Mouse (Mus musculus) embryonic facial prominence, embryonic 10.5 days (tissue): ENCODE measurements around the gene Kcna10. TPM values are rescaled to one million over a fixed set of nuclear protein-coding genes. Genes with fewer than 3 reads are reported as not detected.
A peak's percentile ranks its signal among the peaks of the same experiment; 100 is the strongest.

Experiments
- DNase-seq: peaks from one replicate; pipeline ENCODE4 v3.0.0-alpha.2; 2017; ENCODE audit warnings: low spot score
- H3K27ac ChIP-seq: fragments of 300-500 bp; sonication (generic); replicated peaks from 2 replicates; pipeline ENCODE4 v1.5.1; 2016; ENCODE audit warnings: mild to moderate bottlenecking
- H3K27me3 ChIP-seq: fragments of 300-500 bp; sonication (generic); replicated peaks from 2 replicates; pipeline ENCODE4 v1.6.1; 2016; ENCODE audit warnings: low read depth, mild to moderate bottlenecking; ENCODE audit not compliant: poor library complexity, severe bottlenecking
- H3K36me3 ChIP-seq: fragments of 300-500 bp; sonication (generic); replicated peaks from 2 replicates; pipeline ENCODE4 v1.6.1; 2016; ENCODE audit warnings: mild to moderate bottlenecking, moderate library complexity
- H3K4me1 ChIP-seq: fragments of 300-500 bp; sonication (generic); 2 replicates; pipeline ENCODE4 v1.6.1; 2016
- H3K4me3 ChIP-seq: fragments of 300-500 bp; sonication (generic); 2 replicates; pipeline ENCODE4 v1.5.1; 2016; ENCODE audit warnings: mild to moderate bottlenecking, moderate library complexity
- H3K9me3 ChIP-seq: fragments of 300-500 bp; sonication (generic); 2 replicates; pipeline ENCODE4 v1.6.1; 2016; ENCODE audit warnings: mild to moderate bottlenecking
- WGBS: fragments of 180-500 bp; shearing (Covaris S2); methylation state at CpG from one replicate; pipeline ENCODE4 v1.1.7; 2016; 5-methylcytosine and 5-hydroxymethylcytosine counted together
- polyA plus RNA-seq: library from polyadenylated mRNA; unstranded; fragments of >200 nt; fragmentation: Nextera tagmentation; extraction: Ambion mirVana; gene quantifications from 2 replicates; pipeline ENCODE4 v1.2.1, GENCODE M21; 2016

The Kcna10 gene
- polyA plus RNA-seq, 1 experiment from 2014 or later = not detected

DNA sequence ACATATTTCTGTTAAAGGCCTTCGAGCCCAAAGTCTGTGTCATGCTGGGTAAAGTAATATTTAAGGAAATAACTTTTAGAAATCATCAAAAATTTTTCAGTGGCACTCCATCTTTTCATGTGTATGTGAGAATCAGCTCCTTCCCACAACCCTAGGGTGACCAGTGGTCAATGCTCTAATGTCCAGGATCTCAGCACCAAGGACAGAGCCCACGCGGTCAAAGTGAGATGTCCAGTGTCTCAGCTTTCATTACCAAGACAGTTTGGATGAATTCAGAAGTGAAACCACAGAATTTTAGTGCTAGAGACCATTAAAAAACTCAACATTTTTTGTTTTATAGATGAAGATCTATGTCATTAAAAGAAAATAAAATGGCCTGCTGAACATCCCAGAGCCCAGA is 10.9 kb upstream of the Kcna10 start:
- no peak for DNase-seq
- H3K27ac ChIP-seq = no peak overlapping the region
- WGBS = 81% methylated on average over 3 of the region's 3 CpGs
- no peaks in the 10 kb centered on the region for H3K4me1 ChIP-seq
- H3K36me3 ChIP-seq = no peaks in the 10 kb centered on the region
- no peak overlapping the region for H3K4me3 ChIP-seq
- no peaks in the 10 kb centered on the region for H3K27me3 ChIP-seq
- no peaks in the 10 kb centered on the region for H3K9me3 ChIP-seq

DNA sequence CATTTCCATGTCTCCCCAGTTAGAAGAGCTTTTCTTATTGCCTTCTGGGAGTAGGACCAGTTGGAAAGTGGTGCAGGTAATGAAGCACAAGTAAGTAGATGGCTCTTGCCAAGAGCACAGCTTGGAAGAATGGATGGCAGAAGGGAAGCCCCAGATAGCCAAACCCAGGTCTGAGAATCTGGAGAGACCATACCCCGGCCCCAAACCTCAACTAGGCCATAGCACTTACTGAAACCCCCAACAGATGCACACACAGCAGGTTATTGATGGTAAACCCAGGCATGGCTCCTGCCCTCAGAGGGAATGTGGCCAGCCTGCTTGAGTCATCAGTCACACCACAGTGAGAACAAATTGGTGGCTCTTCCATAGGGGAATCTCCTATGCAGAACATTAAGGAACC is 10.3 kb upstream of the Kcna10 start:
- Histone ChIP-seq H3K4me3 (no peak overlapping the region), H3K36me3 (no peaks in the 10 kb centered on the region), H3K9me3 (no peaks in the 10 kb centered on the region), H3K27ac (no peak overlapping the region), H3K4me1 (no peaks in the 10 kb centered on the region), H3K27me3 (no peaks in the 10 kb centered on the region)
- no peak for DNase-seq
- WGBS = 76% methylated on average over 1 of the region's 1 CpGs

DNA sequence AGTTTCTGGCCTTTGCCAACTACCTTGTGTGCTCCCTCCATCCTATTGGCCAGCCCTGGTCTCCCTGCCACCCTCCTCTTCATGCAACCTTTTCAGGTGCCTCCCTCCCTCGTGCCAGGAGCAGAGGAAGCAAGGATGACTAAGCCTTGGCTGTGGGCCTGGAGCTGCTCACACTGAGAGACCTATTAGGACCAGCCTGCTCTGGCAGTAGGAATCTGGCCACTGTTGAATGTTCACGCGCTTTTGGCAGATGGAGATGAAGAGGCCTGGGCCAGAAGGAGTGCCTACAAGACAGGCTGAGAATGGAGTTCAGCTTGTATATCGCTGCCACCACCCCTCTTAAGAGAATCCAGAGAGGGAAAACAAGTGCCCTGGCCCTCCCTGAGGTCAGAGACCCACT is 7.4 kb upstream of the Kcna10 start:
- Histone ChIP-seq H3K4me3 (no peak overlapping the region), H3K9me3 (no peaks in the 10 kb centered on the region), H3K4me1 (no peaks in the 10 kb centered on the region), H3K27me3 (no peaks in the 10 kb centered on the region), H3K36me3 (no peaks in the 10 kb centered on the region), H3K27ac (no peak overlapping the region)
- no peak for DNase-seq
- 82% methylated on average over 4 of the region's 4 CpGs for WGBS

DNA sequence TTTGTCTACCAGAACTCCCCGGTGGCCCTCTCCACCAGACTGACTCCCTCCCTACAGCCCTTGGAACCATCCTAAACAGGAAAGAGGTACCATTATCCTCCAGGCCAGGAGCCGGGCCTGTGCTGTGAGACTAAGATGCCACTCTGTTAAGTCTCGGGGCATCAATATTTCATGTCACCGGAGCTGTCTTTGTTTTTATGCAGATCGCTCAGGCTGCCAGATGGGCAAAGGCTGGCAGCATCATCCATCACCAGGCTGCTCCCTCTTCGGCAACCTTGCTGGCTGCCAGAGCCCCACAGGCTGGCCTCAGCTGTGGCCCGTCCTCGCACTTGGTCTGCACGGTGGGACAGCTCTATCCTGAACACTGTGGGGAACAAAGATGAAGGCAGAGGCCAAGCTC is 6.4 kb upstream of the Kcna10 start:
- H3K27me3 ChIP-seq = no peaks in the 10 kb centered on the region
- WGBS = 81% methylated on average over 9 of the region's 9 CpGs
- no peak for DNase-seq

DNA sequence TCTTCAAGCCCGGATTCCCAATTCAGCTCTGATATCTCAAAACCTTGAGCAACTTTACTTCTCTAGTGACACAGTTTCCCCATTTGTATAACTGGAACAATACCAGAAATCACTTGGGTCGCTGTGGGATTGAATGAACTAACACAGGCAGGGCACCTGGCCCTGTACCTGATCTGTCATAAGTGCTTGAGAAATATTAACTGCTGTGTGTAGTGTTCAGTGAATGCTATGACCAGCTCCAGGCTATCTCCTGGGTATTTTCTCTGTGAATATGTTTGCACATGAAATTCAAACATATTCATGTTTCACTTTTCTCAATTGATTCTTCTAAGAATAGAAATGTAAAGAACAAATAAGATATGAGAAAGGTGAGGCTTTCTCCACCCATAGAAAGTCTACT is 2.0 kb upstream of the Kcna10 start:
- Histone ChIP-seq H3K36me3 (no peaks in the 10 kb centered on the region), H3K9me3 (no peaks in the 10 kb centered on the region), H3K27me3 (no peaks in the 10 kb centered on the region), H3K27ac (no peak overlapping the region), H3K4me1 (no peaks in the 10 kb centered on the region), H3K4me3 (no peak overlapping the region)
- 73% methylated on average over 2 of the region's 2 CpGs for WGBS
- DNase-seq = no peak

More for the DNA sequence above, 6.4 kb upstream of the Kcna10 start:
- Histone ChIP-seq H3K4me1 (no peaks in the 10 kb centered on the region), H3K9me3 (no peaks in the 10 kb centered on the region), H3K4me3 (no peak overlapping the region), H3K27ac (no peak overlapping the region), H3K36me3 (no peaks in the 10 kb centered on the region)

DNA sequence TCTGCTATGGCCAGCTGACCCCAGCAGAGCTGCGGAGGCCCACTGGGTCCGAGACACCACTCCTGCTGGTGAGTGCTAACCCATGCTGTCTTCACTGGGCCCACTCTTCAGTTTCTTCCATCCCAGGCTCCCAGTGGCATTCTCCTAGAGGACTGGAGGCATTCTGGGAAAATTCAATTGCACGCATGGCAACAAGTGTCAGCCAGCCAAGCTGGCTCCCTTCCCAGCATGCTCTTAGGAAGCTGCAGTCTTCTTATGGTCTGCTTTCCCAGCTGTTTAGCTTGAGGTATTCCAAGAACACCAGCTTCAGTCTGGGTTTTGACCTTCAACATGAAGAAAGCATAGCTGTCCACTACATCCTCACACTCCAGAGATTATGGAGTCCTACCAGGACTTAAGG is 322 bp downstream of the Kcna10 start:
- H3K4me3 ChIP-seq = no peak overlapping the region

DNA sequence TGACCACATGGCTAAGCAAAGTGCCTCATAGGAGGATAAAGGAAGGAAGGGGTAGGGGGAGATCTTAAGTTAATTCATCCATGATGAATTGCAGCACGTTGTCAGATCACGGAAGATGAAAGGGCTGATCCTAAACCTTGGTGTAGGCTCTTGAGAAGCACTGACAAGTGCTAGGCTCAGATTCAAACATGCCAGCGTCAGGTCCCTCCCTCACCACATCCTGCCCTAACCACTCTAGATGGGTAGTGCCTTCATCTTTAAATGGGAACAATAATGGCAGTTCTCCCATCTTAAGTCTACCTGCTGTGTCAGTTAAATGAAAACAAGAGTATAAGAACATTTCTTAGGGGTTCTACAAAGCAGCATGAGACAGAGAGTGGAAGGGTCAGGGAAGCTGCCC is 2.7 kb downstream of the Kcna10 start:
- no peaks in the 10 kb centered on the region for H3K4me1 ChIP-seq
- no peaks in the 10 kb centered on the region for H3K36me3 ChIP-seq
- H3K9me3 ChIP-seq = no peaks in the 10 kb centered on the region
- no peak overlapping the region for H3K27ac ChIP-seq
- 81% methylated on average over 3 of the region's 3 CpGs for WGBS
- no peak overlapping the region for H3K4me3 ChIP-seq
- no peak for DNase-seq
- H3K27me3 ChIP-seq = no peaks in the 10 kb centered on the region

More for the DNA sequence above, 322 bp downstream of the Kcna10 start:
- DNase-seq = no peak
- Histone ChIP-seq H3K27me3 (no peaks in the 10 kb centered on the region), H3K36me3 (no peaks in the 10 kb centered on the region), H3K9me3 (no peaks in the 10 kb centered on the region), H3K27ac (no peak overlapping the region), H3K4me1 (no peaks in the 10 kb centered on the region)
- 87% methylated on average over 3 of the region's 3 CpGs for WGBS

DNA sequence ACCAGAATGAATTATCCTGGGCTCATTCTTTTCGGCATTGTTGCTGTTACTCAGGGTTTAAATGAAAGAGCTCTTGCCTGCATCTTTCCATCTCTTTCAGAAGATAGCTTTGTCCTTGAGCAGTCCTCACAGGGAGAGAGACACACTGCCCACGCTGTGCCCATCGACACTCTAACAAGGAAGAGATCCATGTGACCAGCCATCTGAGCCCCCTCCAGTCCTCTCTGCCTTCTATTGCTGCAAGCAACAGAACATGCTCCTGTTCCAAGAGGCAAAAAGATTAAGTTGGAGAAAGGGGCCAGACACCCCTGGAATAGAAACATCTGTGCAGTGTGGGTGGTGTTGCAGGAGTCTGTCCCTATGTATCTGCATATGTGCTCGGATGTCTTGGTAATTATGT is 4.2 kb downstream of the Kcna10 start:
- H3K4me3 ChIP-seq = no peak overlapping the region

DNA sequence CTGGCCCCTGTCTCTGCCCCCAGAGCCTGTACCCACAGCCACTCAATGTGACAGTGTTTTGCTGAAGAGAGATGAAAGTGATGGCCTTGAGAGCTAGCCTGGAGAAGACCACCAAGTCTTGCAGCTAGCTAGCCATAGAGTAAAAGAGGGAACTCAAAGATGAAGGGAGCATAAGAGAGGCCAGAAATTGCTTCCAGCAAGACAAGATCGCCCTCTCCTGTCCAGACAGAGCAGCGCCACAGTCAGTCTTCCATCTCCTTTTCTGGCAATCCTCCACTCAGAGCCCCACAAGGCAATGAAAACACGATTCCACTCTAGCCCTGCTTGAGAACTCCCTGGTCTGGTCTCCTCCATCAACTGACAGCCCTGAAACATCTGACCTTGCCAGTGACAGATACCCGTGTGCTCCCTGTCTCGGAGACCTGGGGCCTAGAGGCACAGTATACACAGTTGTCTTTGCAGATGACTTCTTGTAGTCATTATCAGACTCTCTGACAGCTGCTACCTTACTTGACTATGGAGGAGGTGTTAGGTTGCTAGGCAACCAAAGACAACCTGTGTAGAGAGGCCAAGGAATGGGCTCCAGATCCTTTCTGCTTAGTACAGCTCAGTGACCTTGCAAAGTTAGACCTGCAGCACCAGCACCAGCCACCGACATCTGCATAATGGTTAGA is 5.5 kb downstream of the Kcna10 start:
- H3K4me3 ChIP-seq = no peak overlapping the region
- H3K9me3 ChIP-seq = no peaks in the 10 kb centered on the region
- no peaks in the 10 kb centered on the region for H3K36me3 ChIP-seq
- H3K27me3 ChIP-seq = no peaks in the 10 kb centered on the region
- H3K4me1 ChIP-seq = no peaks in the 10 kb centered on the region
- DNase-seq = peak; percentile 26
- 42% methylated on average over 6 of the region's 6 CpGs for WGBS
- H3K27ac ChIP-seq = no peak overlapping the region

More for the DNA sequence above, 4.2 kb downstream of the Kcna10 start:
- H3K27me3 ChIP-seq = no peaks in the 10 kb centered on the region
- no peak overlapping the region for H3K27ac ChIP-seq
- H3K36me3 ChIP-seq = no peaks in the 10 kb centered on the region
- WGBS = 84% methylated on average over 4 of the region's 4 CpGs
- H3K9me3 ChIP-seq = no peaks in the 10 kb centered on the region
- H3K4me1 ChIP-seq = no peaks in the 10 kb centered on the region
- DNase-seq = no peak

DNA sequence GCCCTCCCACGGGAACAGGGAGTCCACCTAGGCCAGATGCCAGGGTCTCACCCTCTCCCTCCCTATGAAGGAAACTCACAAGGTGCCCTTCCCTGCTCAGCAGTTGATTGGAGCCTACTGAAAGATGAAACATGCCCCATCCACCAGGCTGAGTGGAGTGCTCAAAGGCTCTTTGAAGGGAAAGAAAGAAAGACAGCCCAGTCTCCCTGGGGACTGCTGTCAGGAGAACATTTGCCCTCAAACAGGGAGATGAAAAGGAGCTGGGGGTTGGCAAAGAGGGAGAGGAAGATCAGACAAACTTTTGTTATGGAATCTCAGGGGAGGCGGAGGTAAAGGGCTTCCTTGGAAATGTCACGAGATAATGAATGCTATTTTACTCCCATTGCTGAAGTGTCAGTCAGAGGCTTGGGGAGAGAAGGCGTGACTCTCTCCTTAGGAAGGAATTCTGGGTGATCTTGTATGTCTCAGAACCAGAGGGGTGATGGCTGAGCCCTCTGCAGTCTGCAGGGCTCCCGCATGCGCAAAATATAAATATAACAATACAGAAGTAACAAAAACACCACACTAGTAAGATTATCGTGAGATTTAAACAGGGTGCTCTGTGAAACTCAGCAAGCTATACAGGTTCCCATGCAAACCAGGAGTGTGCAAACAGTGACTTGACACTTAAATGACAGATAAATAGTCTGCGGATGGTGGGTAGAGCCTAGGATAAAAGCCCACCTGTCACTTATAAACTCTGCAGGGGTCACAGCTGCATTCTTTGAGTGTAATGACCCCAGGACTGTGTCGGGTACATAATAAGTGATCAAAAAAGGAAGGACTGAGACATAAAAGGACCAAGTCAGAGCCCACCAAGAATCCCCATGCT is 18.7 kb downstream of the Kcna10 start:
- WGBS = 46% methylated on average over 9 of the region's 9 CpGs
- H3K27ac ChIP-seq = no peak overlapping the region

DNA sequence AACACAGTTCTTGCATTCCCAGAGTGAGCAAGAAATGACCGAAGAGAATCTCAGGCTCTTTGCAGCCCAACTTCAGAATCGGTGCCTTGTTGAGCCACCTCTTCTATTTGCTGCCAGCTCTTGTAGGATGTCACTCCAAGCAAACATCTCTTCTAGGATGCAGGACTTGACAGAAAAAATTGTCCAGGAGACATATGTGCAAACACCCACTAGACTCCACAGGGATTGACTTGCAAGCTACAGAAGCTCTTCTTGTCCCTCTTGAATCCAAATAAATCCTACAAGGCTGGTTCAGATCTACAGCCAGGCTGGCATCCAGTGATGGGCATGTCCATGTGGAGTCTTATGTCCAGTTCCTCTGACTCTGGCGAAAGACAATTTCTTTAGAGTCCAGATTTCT is 21.6 kb downstream of the Kcna10 start:
- Histone ChIP-seq H3K4me3 (no peak overlapping the region), H3K27me3 (no peaks in the 10 kb centered on the region), H3K27ac (no peak overlapping the region), H3K4me1 (peaks cover 28% of the 10 kb centered on the region), H3K9me3 (no peaks in the 10 kb centered on the region), H3K36me3 (no peaks in the 10 kb centered on the region)
- 84% methylated on average over 3 of the region's 3 CpGs for WGBS
- DNase-seq = no peak

More for the DNA sequence above, 18.7 kb downstream of the Kcna10 start:
- H3K9me3 ChIP-seq = no peaks in the 10 kb centered on the region
- H3K27me3 ChIP-seq = no peaks in the 10 kb centered on the region
- no peak overlapping the region for H3K4me3 ChIP-seq
- no peak for DNase-seq
- H3K4me1 ChIP-seq = peaks cover 14% of the 10 kb centered on the region
- H3K36me3 ChIP-seq = no peaks in the 10 kb centered on the region

DNA sequence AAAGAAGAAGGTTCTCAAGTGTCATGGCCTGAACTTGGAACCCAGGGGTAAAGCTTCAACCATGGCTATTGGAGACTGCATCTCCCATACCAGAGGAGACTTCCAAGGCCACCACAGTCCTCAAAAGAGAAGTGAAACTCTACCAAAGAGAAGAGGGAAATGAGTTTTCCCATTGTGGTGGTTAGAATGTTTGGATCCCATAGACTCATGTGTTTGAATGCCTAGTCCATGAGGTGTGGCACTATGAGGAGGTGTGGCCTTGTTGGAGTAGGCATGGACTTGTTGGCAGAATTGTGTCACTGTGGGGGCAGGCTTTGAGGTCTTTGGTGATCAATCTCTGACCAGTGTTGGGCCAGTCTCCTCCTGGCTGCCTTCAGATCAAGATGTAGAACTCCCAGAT is 22.3 kb downstream of the Kcna10 start:
- H3K4me1 ChIP-seq = peaks cover 28% of the 10 kb centered on the region
- no peaks in the 10 kb centered on the region for H3K9me3 ChIP-seq
- no peak overlapping the region for H3K4me3 ChIP-seq
- H3K27ac ChIP-seq = no peak overlapping the region
- no peaks in the 10 kb centered on the region for H3K27me3 ChIP-seq
- no peaks in the 10 kb centered on the region for H3K36me3 ChIP-seq
- DNase-seq = no peak

DNA sequence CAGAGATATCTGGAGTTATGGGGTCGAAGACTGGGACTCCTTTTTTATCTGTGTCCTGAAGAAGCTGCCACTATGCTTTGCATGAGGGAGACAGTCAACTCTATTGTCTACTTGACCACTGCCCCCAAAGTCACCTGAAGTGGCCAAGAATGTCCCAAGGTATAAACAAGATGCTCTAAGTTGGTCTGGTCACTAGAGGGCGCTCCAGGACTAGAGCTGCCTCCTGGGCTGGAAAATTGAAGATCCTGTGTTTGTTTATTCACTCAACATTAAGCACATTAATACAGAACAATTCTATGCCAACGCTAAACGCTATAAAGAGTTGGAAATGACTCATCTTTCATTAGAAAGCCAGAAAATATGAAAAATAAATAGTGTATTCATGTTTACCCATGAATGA is 23.1 kb downstream of the Kcna10 start:
- no peaks in the 10 kb centered on the region for H3K27me3 ChIP-seq
- peaks cover 27% of the 10 kb centered on the region for H3K4me1 ChIP-seq
- no peak overlapping the region for H3K4me3 ChIP-seq
- no peak overlapping the region for H3K27ac ChIP-seq
- no peaks in the 10 kb centered on the region for H3K9me3 ChIP-seq
- WGBS = 15% methylated on average over 4 of the region's 4 CpGs
- peak; percentile 65 for DNase-seq
- H3K36me3 ChIP-seq = no peaks in the 10 kb centered on the region
